Mouse (Mus musculus) small intestine, adult 2 months (tissue): ENCODE results near the gene Atp7b.

ENCODE experiments used
- CTCF ChIP-seq: fragments of 200-500 bp; IDR thresholded peaks from 2 replicates; pipeline ENCODE4 v1.5.1; 2012; ENCODE audit warnings: low read depth, mild to moderate bottlenecking, control low read depth, inconsistent platforms, low read length, moderate library complexity, mixed read lengths; ENCODE audit not compliant: insufficient replicate concordance, insufficient read length; ENCODE audit errors: extremely low read depth
- POLR2A ChIP-seq: fragments of 200-500 bp; IDR thresholded peaks from 2 replicates; pipeline ENCODE4 v1.6.1; 2012; ENCODE audit warnings: low read depth, mild to moderate bottlenecking, control low read depth, inconsistent platforms, low read length, moderate library complexity

DNA sequence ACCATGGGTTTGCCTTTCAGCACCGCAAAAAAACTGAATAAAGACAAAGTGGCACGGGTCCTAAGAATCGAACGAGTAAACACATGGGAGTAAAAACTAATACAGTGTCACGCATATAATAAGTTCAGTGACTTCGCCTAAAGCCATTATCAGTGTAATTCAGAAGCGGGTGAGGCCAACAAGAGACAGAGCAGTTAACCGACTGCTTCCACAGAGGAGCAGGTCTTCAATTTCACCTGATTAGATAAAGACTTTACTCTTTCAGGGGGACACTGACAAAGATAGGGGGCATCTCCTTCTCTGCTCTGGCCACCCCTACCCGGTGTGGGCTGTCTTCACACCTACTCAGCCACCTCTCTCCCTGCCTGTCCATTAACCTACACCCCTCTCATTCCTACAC is 1.7 kb downstream of the Atp7b start:
- TF ChIP-seq POLR2A (no peak), CTCF (no peak)
